ENCODE assay signal across 10 mouse cellular contexts in the genomic region with DNA sequence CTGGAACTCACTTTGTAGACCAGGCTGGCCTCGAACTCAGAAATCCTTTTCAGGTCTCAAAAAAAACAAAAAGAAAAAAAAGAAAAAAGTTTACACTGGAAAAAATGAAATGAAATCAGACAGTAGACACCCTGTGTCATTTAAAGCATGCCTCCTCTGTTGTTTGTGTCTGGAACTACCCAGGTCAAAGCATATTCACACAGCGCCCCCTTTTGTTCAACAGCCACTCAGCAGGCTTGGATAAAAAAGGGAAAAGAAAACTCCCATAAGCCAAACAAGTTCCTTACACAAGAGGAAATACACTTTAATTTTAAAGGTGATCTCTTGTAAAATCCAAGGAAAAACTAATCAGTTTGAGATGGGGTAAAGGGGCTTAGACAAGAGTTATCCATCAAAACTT. TPM values are rescaled to one million over a fixed set of nuclear protein-coding genes. Genes with fewer than 3 reads are reported as not detected.
DNase-seq lines count a peak whose midpoint lies in the region; ATAC-seq and TF ChIP-seq lines count a peak whose summit lies in the region.
"Had no signal": no experiment of that assay in that cellular context is flagged by ENCODE, and none has a peak within 500 bp of the region (broad histone marks: within the 10 kb centered on the region; RNA-seq: fewer than 3 reads in every experiment).

No protein-coding gene starts in this region.

- peak; percentile 14 for DNase-seq in cerebellum, adult 9-10 months
- no peak for DNase-seq in cerebellum, postnatal 4 days (ENCODE audit: low spot score in 2 of 2)
- DNase-seq in layer of hippocampus, adult 11-12 months (ENCODE audit: low spot score), result peak; percentile 51
- DNase-seq in layer of hippocampus, postnatal 10 days (ENCODE audit: low spot score in 2 of 2), result no peak
- peak; percentile 62 to 68 for DNase-seq in adrenal gland, postnatal 36 days
- no peak for DNase-seq in liver, embryonic 14.5 days (ENCODE audit: low read depth in 3 of 3, low spot score in 3 of 3)
- DNase-seq in spleen, adult 12 weeks (ENCODE audit: low spot score), result no peak

- 27% methylated on average over 2 of the region's 2 CpGs for WGBS in liver, embryonic 14.5 days (ENCODE audit: insufficient replicate concordance)

- H3K27me3 ChIP-seq in liver, embryonic 14.5 days (ENCODE audit: control insufficient read depth, insufficient read depth, low read length), result no peaks in the 10 kb centered on the region
- H3K27me3 ChIP-seq: embryonic facial prominence, embryonic 13.5 days; neural tube, embryonic 12.5 days had no signal

- no peak overlapping the region for H3K27ac ChIP-seq in liver, embryonic 14.5 days
- H3K27ac ChIP-seq: embryonic facial prominence, embryonic 13.5 days; neural tube, embryonic 12.5 days had no signal

- no peak for TF ChIP-seq EP300 in liver, embryonic 14.5 days (IDR thresholded peaks at IDR 0.05; ENCODE audit: low read depth)

- no peak overlapping the region for H3K4me3 ChIP-seq in liver, embryonic 14.5 days (ENCODE audit: insufficient read depth in 1 of 2, low read depth in 2 of 2, low read length in 2 of 2)
- H3K4me3 ChIP-seq: embryonic facial prominence, embryonic 13.5 days; neural tube, embryonic 12.5 days had no signal

- no peaks in the 10 kb centered on the region for H3K9me3 ChIP-seq in liver, embryonic 14.5 days (ENCODE audit: control insufficient read depth, low read length)
- H3K9me3 ChIP-seq: embryonic facial prominence, embryonic 13.5 days; neural tube, embryonic 12.5 days had no signal

- peak; percentile 30; the same call in 1 of the 2 replicates for TF ChIP-seq CTCF in liver, embryonic 14.5 days (IDR thresholded peaks at IDR 0.05; ENCODE audit: low read depth)

- no peak overlapping the region for H3K9ac ChIP-seq in liver, embryonic 14.5 days (replicated peaks)
- H3K9ac ChIP-seq: embryonic facial prominence, embryonic 13.5 days; neural tube, embryonic 12.5 days had no signal

- H3K36me3 ChIP-seq in liver, embryonic 14.5 days (replicated peaks; ENCODE audit: control insufficient read depth, insufficient read depth, low read depth), result no peaks in the 10 kb centered on the region
- H3K36me3 ChIP-seq: embryonic facial prominence, embryonic 13.5 days; neural tube, embryonic 12.5 days had no signal

- no peak for ATAC-seq in liver, embryonic 14.5 days (ENCODE audit: insufficient read depth)
- no peak for ATAC-seq in monocyte, adult 5-6 weeks (replicated peaks; ENCODE audit: insufficient number of reproducible peaks, low FRiP score, low TSS enrichment, poor library complexity, severe bottlenecking)

- H3K4me2 ChIP-seq in liver, embryonic 14.5 days (ENCODE audit: low read depth), result no peak overlapping the region
- H3K4me2 ChIP-seq: embryonic facial prominence, embryonic 13.5 days; neural tube, embryonic 12.5 days had no signal

- H3K4me1 ChIP-seq in liver, embryonic 14.5 days (replicated peaks; ENCODE audit: control insufficient read depth in 2 of 2, insufficient read depth in 2 of 2, low read length in 1 of 2), result no peaks in the 10 kb centered on the region
- H3K4me1 ChIP-seq: embryonic facial prominence, embryonic 13.5 days; neural tube, embryonic 12.5 days had no signal

RNA-seq across cellular contexts. Expression of a gene that starts 21.4 kb away (rescaled TPM):
- 10 to 100 TPM; 46.7 to 52.5 TPM for total RNA-seq in layer of hippocampus, postnatal 10 days (2021)
- 10 to 100 TPM; 19.6 to 41.5 TPM for total RNA-seq in adrenal gland, postnatal 36 days (2021)
- polyA plus RNA-seq in liver, embryonic 14.5 days (2012; rRNA removed), result 1.4 and 2.4 TPM in 2 replicates
- polyA plus RNA-seq in liver, embryonic 14.5 days (2014; fragmentation: Nextera tagmentation; extraction: Ambion mirVana), result 6.7 and 6.9 TPM in 2 replicates
- 0.19 TPM in 1 of 3 replicates, not detected in the others for total RNA-seq in monocyte, adult 5-6 weeks (2017)

Comparison
In these comparisons a context has a peak if more than half of its experiments do, and no peak if none do; other contexts are left out.
1. DNase-seq: peak in cerebellum, adult 9-10 months (single experiment), layer of hippocampus, adult 11-12 months (single experiment) and adrenal gland, postnatal 36 days (2 of 2); none in cerebellum, postnatal 4 days (0 of 2), layer of hippocampus, postnatal 10 days (0 of 2), liver, embryonic 14.5 days (0 of 3) and spleen, adult 12 weeks (single experiment).
2. RNA of a gene that starts 21.4 kb away (total RNA-seq): 46.7 to 52.5 TPM in layer of hippocampus, postnatal 10 days and 19.6 to 41.5 TPM in adrenal gland, postnatal 36 days; 0.19 TPM in monocyte, adult 5-6 weeks; every median in the first group is over 10 times any median in the second.